ENCODE assay signal across 16 mouse cellular contexts in genomic region chr17:85527327-85527698, GRCm38 (mm10).
"Had no signal": no experiment of that assay in that cellular context is flagged by ENCODE, and none has a peak within 500 bp of the region (broad histone marks: within the 10 kb centered on the region; RNA-seq: fewer than 3 reads in every experiment).

No protein-coding gene starts in this region.

- DNase-seq: kidney, adult 18-20 months; kidney, adult 9 months; kidney, postnatal 14 days; kidney, postnatal 4 days; left cerebral cortex, postnatal 4 days; thymus, postnatal 36 days had no signal

- H3K27ac ChIP-seq: limb, embryonic 12.5 days; limb, embryonic 15.5 days; liver, embryonic 14.5 days; macrophage; midbrain, embryonic 12.5 days; midbrain, embryonic 15.5 days; neural tube, embryonic 12.5 days; neural tube, embryonic 15.5 days had no signal

- H3K36me3 ChIP-seq: limb, embryonic 12.5 days; limb, embryonic 15.5 days; midbrain, embryonic 12.5 days; midbrain, embryonic 15.5 days; neural tube, embryonic 12.5 days; neural tube, embryonic 15.5 days had no signal

- H3K4me3 ChIP-seq: limb, embryonic 12.5 days; limb, embryonic 15.5 days; midbrain, embryonic 12.5 days; midbrain, embryonic 15.5 days; neural tube, embryonic 12.5 days; neural tube, embryonic 15.5 days had no signal

- H3K27me3 ChIP-seq: neural tube, embryonic 12.5 days had no signal

- H3K4me2 ChIP-seq: limb, embryonic 12.5 days; limb, embryonic 15.5 days; liver, embryonic 11.5 days; midbrain, embryonic 12.5 days; midbrain, embryonic 15.5 days; neural tube, embryonic 12.5 days; neural tube, embryonic 15.5 days had no signal

- H3K9ac ChIP-seq: limb, embryonic 12.5 days; limb, embryonic 15.5 days; liver, embryonic 14.5 days; midbrain, embryonic 12.5 days; midbrain, embryonic 15.5 days; neural tube, embryonic 12.5 days; neural tube, embryonic 15.5 days had no signal

- ATAC-seq: lung, postnatal 0 days had no signal

- H3K9me3 ChIP-seq: limb, embryonic 12.5 days; limb, embryonic 15.5 days; midbrain, embryonic 12.5 days; midbrain, embryonic 15.5 days; neural tube, embryonic 12.5 days; neural tube, embryonic 15.5 days had no signal

- H3K4me1 ChIP-seq: limb, embryonic 15.5 days; neural tube, embryonic 12.5 days had no signal
